Mouse (Mus musculus) lung, postnatal 10 days (tissue): ENCODE measurements around the gene Phf5a.

Experiments used
- DNase-seq: peaks from one replicate; pipeline ENCODE4 v3.0.0; 2021

Gene Phf5a

DNA sequence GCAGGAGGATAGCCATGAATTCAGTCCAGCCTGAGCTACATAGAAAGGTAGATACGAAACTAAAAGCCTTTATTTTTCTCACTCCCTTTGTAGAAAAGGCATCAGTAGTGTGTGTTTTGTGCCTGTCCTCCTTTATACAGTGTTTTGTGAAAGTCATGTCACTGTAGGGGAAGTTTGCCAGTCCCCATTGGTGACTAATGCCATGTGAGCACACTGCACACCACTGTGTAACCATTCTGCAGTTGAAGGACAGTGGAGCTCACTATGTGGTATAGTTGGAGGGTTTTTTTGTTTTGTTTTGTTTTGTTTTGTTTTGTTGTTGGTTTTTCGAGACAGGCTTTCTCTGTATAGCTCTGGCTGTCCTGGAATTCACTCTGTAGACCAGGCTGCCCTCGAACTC is 53.3 kb downstream of the Phf5a start:
- DNase-seq, result no peak

- no peak for DNase-seq
Measured at GRCm38 (mm10) chr15:81814716-81815370, 56.9 kb downstream of the Phf5a start.
